Mouse (Mus musculus) heart, postnatal 0 days (tissue): ENCODE results near the gene Thada. TPM values are rescaled to one million over a fixed set of nuclear protein-coding genes. Genes with fewer than 3 reads are reported as not detected.

Experiments
- ATAC-seq: fragments of 200-750 bp; cut with Nextera tagmentation; 2 replicates; pipeline ENCODE4 v1.8.0; 2017; ENCODE audit warnings: low read depth, moderate number of reproducible peaks, moderate library complexity; ENCODE audit not compliant: insufficient read depth
- DNase-seq: peaks from one replicate; pipeline ENCODE4 v3.0.0-alpha.2; 2016; ENCODE audit warnings: low spot score
- H3K27ac ChIP-seq: fragments of 300-500 bp; sonication (generic); 2 replicates; pipeline ENCODE4 v1.5.1; 2014; ENCODE audit warnings: low read depth, mild to moderate bottlenecking
- H3K27me3 ChIP-seq: fragments of 300-500 bp; sonication (generic); 2 replicates; pipeline ENCODE4 v1.6.1; 2014; ENCODE audit warnings: low read length, mixed read lengths; ENCODE audit not compliant: control insufficient read depth, insufficient read depth
- H3K36me3 ChIP-seq: fragments of 300-500 bp; sonication (generic); replicated peaks from 2 replicates; pipeline ENCODE4 v1.6.1; 2014; ENCODE audit warnings: low read length, mixed read lengths; ENCODE audit not compliant: control insufficient read depth, insufficient read depth
- H3K4me1 ChIP-seq: fragments of 300-500 bp; sonication (generic); 2 replicates; pipeline ENCODE4 v1.6.1; 2014; ENCODE audit warnings: antibody characterized with exemption; ENCODE audit not compliant: control insufficient read depth, insufficient read depth
- H3K4me2 ChIP-seq: fragments of 300-500 bp; sonication (generic); 2 replicates; pipeline ENCODE4 v1.6.1; 2014; ENCODE audit warnings: low read depth, mild to moderate bottlenecking, low read length, moderate library complexity
- H3K4me3 ChIP-seq: fragments of 300-500 bp; sonication (generic); 2 replicates; pipeline ENCODE4 v1.5.1; 2014; ENCODE audit warnings: low read depth, low read length
- H3K9ac ChIP-seq: fragments of 300-500 bp; sonication (generic); replicated peaks from 2 replicates; pipeline ENCODE4 v1.6.1; 2014; ENCODE audit warnings: low read depth, low read length, mixed read lengths
- H3K9me3 ChIP-seq: fragments of 300-500 bp; sonication (generic); replicated peaks from 2 replicates; pipeline ENCODE4 v1.6.1; 2016; ENCODE audit warnings: low read length; ENCODE audit not compliant: control insufficient read depth
- CTCF ChIP-seq: IDR thresholded peaks from 2 replicates; pipeline ENCODE4 v1.5.1; 2016; ENCODE audit warnings: antibody characterized with exemption, control low read depth, low read depth
- EP300 ChIP-seq: IDR thresholded peaks from 2 replicates; pipeline ENCODE4 v1.6.1; 2016; ENCODE audit warnings: antibody characterized with exemption, low read depth
- WGBS: fragments of 180-500 bp; shearing (Covaris S2); extraction: QIAGEN DNeasy Blood & Tissue Kit; methylation state at CpG from one replicate; pipeline ENCODE4 v1.1.7; 2014; 5-methylcytosine and 5-hydroxymethylcytosine counted together
- polyA plus RNA-seq: library from polyadenylated mRNA; unstranded; fragments of >200 nt; fragmentation: Nextera tagmentation; extraction: Ambion mirVana; gene quantifications from 2 replicates; pipeline ENCODE4 v1.2.1, GENCODE M21; 2015
- total RNA-seq: library from RNA; depleted of rRNA; stranded (reverse); fragments of >200 nt; gene quantifications from 2 replicates; pipeline ENCODE4 v1.2.3, GENCODE M21; 2014; ENCODE audit warnings: low replicate concordance

The Thada gene
- total and polyA plus RNA-seq, 2 experiments from 2014 or later, result 2.4 to 12.6 TPM

- peak; percentile 30 for TF ChIP-seq CTCF
- TF ChIP-seq EP300, result no peak
- Histone ChIP-seq H3K4me3 (no peak overlapping the region), H3K9me3 (no peaks in the 10 kb centered on the region), H3K27me3 (no peaks in the 10 kb centered on the region), H3K27ac (no peak overlapping the region), H3K4me1 (no peaks in the 10 kb centered on the region), H3K36me3 (no peaks in the 10 kb centered on the region), H3K9ac (no peak overlapping the region), H3K4me2 (no peak overlapping the region)
- 37% methylated on average over 2 of the region's 2 CpGs for WGBS
- DNase-seq (no peak), ATAC-seq (no peak)
Measured at GRCm38 (mm10) chr17:84341686-84342085, 124.3 kb downstream of the Thada start.

DNA sequence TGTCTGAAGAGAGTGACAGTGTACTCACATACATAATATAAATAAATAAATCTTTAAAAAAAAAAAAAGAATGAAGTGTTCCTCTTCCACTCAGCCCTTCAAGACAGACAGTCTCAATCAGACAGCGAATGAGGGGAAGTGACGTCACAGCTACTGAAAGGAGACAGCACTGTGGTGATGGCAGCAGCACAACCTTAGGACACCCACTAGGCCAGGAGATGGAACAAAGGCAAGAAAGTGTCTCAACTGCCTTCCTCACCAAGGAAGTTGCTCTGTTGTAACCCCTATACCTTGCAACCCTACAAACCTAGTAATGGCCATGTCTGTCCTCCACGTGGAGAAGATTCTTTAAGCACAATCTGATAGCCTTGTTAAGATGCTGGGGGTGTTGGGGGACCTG lies 125.4 kb downstream of the Thada start:
- WGBS, result 93% methylated on average over 3 of the region's 3 CpGs
- Histone ChIP-seq H3K4me3 (no peak overlapping the region), H3K4me1 (no peaks in the 10 kb centered on the region), H3K36me3 (peaks cover 6% of the 10 kb centered on the region; the same call in 1 of the 2 replicates), H3K4me2 (no peak overlapping the region), H3K9ac (no peak overlapping the region), H3K27ac (no peak overlapping the region), H3K9me3 (no peaks in the 10 kb centered on the region), H3K27me3 (no peaks in the 10 kb centered on the region)
- DNase-seq, result no peak
- no peak for ATAC-seq
- TF ChIP-seq EP300 (no peak), CTCF (no peak)

DNA sequence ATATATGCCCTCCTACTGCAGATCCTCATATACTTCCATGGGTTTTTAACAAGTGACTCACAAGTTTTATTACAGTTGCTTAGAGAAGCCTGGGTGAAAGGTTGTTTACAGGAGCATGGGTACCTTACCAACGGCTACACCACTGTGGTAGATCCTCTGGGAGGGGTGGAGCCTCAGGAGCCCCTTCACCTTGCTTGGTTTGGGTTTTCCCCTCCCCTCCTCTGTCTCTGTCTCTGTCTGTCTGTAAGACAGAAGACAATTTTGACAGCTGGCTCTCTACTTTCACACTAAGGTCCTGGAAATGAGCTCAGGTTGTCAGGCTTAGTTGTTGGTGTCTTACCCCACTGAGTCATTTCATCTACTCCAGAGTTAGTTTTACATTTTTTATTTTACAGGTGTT lies 130.0 kb downstream of the Thada start:
- TF ChIP-seq CTCF (no peak), EP300 (no peak)
- Histone ChIP-seq H3K4me1 (no peaks in the 10 kb centered on the region), H3K27ac (no peak overlapping the region), H3K4me3 (no peak overlapping the region), H3K27me3 (no peaks in the 10 kb centered on the region), H3K9ac (no peak overlapping the region), H3K4me2 (no peak overlapping the region), H3K9me3 (no peaks in the 10 kb centered on the region), H3K36me3 (peaks cover 10% of the 10 kb centered on the region)
- 76% methylated on average over 1 of the region's 1 CpGs for WGBS
- no peak for ATAC-seq
- DNase-seq, result no peak

- Histone ChIP-seq H3K9ac (no peak overlapping the region), H3K36me3 (peaks cover 10% of the 10 kb centered on the region), H3K4me2 (no peak overlapping the region), H3K9me3 (no peaks in the 10 kb centered on the region), H3K27me3 (no peaks in the 10 kb centered on the region), H3K4me1 (no peaks in the 10 kb centered on the region), H3K27ac (no peak overlapping the region), H3K4me3 (no peak overlapping the region)
- no peak for ATAC-seq
- 79% methylated on average over 3 of the region's 3 CpGs for WGBS
- TF ChIP-seq CTCF (no peak), EP300 (no peak)
- no peak for DNase-seq
Measured at GRCm38 (mm10) chr17:84335076-84335475, 130.9 kb downstream of the Thada start.

DNA sequence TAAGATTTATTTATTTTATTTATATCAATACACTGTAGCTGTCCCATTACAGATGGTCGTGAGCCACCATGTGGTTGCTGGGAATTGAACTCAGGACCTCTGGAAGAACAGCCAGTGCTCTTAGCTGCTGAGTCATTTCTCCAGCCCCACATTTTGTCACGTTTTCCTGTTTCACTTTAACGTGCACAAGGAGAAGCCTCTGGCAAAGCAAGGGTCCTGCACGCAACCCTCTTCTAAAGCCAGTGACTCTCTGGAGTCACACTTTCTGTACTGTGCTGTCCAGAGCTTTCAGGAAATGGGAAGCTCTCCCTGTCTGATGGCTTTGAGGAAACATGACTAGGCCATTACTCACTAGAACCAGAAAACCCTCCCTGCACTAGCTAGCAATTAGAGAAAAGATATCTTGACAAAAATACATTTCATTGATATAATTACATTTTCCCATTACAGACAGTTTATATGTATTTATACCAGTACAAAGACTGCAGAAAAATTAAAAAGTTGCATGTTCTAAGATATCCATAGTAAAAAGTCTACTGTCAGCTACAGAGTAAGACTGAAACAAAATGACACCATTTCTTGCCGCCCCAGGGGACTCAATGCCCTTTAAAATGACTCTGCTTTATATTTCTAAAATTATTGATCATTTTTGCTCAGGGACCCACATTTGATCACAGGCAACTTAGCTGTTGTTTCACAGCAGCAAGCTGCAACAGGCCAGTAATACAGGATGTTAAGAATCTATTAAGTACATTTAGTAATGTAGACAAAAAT lies 131.6 kb downstream of the Thada start:
- DNase-seq (no peak), ATAC-seq (no peak)
- H3K9ac ChIP-seq, result no peak overlapping the region
- TF ChIP-seq EP300, result no peak
- TF ChIP-seq CTCF, result no peak
- H3K9me3 ChIP-seq, result no peaks in the 10 kb centered on the region
- H3K4me2 ChIP-seq, result no peak overlapping the region
- WGBS, result 68% methylated on average over 5 of the region's 5 CpGs
- H3K4me3 ChIP-seq, result no peak overlapping the region
- no peak overlapping the region for H3K27ac ChIP-seq
- no peaks in the 10 kb centered on the region for H3K4me1 ChIP-seq
- H3K27me3 ChIP-seq, result no peaks in the 10 kb centered on the region
- H3K36me3 ChIP-seq, result peaks cover 10% of the 10 kb centered on the region

GRCm38 (mm10) chr17:84332940-84333339 lies 133.1 kb downstream of the Thada start:
- DNase-seq (no peak), ATAC-seq (no peak)
- Histone ChIP-seq H3K9ac (no peak overlapping the region), H3K4me2 (no peak overlapping the region), H3K27ac (no peak overlapping the region), H3K4me3 (no peak overlapping the region), H3K36me3 (peaks cover 10% of the 10 kb centered on the region), H3K27me3 (no peaks in the 10 kb centered on the region), H3K4me1 (no peaks in the 10 kb centered on the region), H3K9me3 (no peaks in the 10 kb centered on the region)
- TF ChIP-seq CTCF (no peak), EP300 (no peak)
- 88% methylated on average over 5 of the region's 5 CpGs for WGBS
